Mouse (Mus musculus): Measurements from ENCODE around the gene Tenm4.

The Tenm4 gene

DNA sequence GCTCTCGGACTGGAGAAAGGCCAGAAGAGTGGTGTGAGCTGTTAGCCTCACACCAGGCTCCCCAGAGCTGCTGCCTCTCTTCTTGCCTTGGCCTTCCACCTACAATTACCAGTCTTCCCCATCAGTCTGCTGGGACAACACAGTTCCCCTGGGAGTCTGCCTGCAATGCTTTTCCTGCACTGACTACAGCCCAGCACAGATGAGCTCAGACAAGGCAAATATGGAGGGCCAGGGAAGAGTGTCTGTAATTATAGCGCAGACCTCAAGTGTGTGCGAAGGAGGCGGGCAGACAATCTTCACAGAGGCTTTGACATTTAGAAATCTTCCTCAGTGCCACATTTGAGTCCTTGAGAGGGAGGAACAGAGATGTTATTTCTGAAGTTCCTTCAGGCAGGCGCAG is 509.4 kb downstream of the Tenm4 start:
- no peak for DNase-seq (ENCODE audit: low spot score in 2 of 2)

- no peak for DNase-seq (ENCODE audit: low spot score in 2 of 2)
Measured at GRCm38 (mm10) chr7:96681808-96682207, 510.8 kb downstream of the Tenm4 start.

GRCm38 (mm10) chr7:96688141-96688540 is 517.1 kb downstream of the Tenm4 start:
- no peak for DNase-seq (ENCODE audit: low spot score in 2 of 2)

DNA sequence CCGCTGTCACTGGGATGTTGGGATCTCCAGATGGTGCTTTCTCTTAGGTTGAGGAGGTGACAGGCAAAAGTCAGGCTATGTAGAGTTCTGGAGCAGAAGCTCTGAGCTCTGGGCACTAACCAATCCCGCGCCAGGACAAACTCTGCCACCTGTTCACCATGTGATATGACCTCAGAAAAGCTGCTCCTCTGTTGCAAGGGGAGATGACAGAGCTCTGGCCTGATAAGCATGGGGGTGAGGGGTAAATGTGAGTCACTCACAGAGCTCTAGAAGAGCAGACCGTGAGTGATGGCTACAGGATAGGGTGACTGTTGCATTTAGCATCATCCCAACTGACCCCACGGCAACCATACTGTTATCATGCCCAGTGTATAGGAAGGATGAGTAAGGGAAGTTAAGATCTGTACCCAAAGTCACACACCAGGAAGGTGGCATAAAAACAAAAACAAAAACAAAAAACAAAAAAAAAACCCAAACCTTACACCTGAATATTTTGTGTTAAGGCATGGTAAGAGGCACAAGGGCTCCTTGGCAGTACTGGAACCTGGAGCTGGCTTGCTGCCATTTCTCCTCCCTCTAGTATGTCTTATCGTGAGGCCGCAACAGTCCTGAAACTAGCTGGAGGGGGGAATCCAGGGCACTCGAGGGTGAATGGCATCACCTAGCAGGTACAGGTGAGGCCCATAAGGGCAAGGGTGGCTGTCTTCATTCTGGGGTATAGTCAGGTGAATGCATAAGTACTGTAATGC is 530.2 kb downstream of the Tenm4 start:
- DNase-seq (ENCODE audit: low spot score in 2 of 2), result no peak

DNA sequence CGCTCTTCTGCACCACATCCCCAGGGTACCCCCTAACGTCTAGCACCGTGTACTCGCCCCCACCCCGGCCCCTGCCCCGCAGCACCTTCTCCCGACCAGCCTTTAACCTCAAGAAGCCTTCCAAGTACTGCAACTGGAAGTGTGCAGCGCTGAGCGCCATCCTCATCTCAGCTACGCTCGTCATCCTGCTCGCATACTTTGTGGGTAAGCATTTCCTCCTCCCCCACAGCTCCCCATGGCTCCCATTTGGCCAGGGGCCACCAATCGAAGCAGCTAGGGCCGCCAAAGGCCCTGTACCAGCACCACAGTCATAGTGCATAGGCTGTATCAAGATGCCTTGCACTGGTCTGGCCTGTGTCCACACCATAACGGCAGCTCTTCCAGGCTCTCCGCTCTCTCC is 532.9 kb downstream of the Tenm4 start:
- DNase-seq (ENCODE audit: low spot score in 2 of 2), result no peak

DNA sequence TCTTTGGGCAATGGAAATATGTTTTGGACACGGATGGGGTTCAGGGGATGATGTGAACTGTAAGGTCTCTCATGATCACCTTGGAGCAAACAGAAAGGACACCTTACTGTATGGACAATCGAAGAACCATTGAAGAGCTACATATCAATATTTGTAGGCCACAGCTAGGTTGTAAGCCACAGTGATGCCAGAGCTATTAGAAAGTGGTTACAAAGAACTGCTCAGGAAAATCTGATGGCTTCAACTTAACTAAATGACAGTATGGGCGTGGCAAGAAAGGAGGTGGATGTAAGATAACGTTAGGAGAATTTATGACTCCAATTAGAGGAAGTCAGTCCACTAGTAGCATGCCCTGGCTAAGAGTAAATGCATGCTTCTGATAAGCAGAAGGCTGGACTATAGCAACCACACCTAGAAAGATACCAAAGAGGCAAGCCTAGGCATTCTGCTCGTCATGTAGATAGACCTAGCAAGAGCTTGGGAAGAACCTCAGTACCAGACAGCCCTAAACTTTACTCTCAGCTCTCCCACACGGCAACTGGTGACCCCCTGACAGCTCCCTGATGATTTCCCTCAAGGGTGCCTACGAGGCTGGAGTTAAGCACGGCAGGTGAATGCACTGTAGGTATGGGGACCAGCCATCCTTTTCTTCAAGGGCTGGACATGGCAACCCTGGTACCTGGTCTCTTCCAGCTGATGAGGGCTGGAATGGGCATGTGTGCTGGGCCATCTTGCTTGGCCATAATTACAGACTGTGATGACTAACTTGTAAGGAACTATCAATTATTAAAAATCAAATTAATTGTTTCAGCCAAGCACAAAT is 534.5 kb downstream of the Tenm4 start:
- DNase-seq (ENCODE audit: low spot score in 2 of 2), result no peak

GRCm38 (mm10) chr7:96706531-96706930 is 535.5 kb downstream of the Tenm4 start:
- no peak for DNase-seq (ENCODE audit: low spot score in 2 of 2)

- no peak for DNase-seq (ENCODE audit: low spot score in 2 of 2)
Measured at GRCm38 (mm10) chr7:96707112-96707511, 536.1 kb downstream of the Tenm4 start.

- no peak for DNase-seq (ENCODE audit: low spot score in 2 of 2)
Measured at GRCm38 (mm10) chr7:96708071-96708470, 537.0 kb downstream of the Tenm4 start.

DNA sequence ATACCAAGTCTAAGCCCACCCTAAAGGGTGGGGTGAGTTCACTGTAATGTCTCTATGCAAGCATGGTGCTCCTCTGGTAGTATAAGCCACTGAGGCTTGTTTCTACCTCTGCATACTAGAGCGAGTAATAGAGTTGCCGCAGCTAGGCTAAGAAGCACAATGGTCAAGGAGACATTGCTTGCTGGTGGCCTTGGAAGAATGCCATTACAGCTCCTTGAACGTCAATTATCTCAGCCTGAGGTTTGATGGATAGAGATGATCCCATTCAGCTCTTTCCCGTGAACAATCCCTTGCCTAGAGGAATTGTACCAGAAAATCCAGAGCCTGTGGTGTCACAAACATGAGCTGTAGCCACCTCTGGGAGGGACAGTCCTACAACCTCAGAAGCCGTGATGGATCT is 537.5 kb downstream of the Tenm4 start:
- no peak for DNase-seq (ENCODE audit: low spot score in 2 of 2)

DNA sequence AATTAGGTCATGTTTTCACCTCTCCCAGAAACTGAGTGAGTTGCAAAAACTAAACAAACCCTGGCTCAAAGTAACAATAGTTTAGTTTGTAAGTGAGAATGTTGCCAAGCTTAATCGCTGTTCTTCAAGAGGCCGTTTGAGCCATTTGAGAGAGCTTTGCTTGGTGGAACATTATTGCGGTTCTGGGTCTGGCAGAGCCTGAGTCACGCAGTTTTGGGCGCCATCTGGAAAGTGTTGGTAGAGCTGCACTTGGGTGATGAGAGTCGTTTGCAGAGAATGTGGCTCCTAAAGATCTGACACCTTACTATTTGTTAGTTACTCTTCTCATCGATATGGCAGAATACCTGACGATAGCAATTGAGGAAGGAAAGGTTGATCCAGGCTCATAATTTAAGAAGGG is 537.9 kb downstream of the Tenm4 start:
- no peak for DNase-seq (ENCODE audit: low spot score in 2 of 2)

GRCm38 (mm10) chr7:96709891-96710290 is 538.8 kb downstream of the Tenm4 start:
- DNase-seq (ENCODE audit: low spot score in 2 of 2), result no peak

- DNase-seq (ENCODE audit: low spot score in 2 of 2), result no peak
Measured at GRCm38 (mm10) chr7:96710658-96711071, 539.6 kb downstream of the Tenm4 start.

DNA sequence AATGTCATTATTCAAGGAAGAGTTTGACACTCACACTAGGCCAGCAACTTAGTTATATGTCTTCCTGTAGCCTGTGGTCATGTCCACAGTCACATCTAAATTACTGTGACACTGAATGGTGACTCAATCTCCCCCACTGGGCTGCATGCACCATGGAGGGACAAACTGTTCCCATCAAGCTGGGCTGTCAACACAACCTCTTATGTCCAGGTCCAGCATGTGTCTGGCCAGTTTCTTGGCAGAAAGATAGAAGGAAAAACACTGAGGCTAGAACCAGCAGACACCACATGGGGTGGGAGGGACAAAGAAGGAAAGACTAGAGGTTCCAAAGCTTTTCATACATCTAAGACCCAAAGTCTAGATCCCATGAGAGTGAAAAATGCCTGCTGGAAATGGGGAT is 541.8 kb downstream of the Tenm4 start:
- no peak for DNase-seq (ENCODE audit: low spot score in 2 of 2)

DNA sequence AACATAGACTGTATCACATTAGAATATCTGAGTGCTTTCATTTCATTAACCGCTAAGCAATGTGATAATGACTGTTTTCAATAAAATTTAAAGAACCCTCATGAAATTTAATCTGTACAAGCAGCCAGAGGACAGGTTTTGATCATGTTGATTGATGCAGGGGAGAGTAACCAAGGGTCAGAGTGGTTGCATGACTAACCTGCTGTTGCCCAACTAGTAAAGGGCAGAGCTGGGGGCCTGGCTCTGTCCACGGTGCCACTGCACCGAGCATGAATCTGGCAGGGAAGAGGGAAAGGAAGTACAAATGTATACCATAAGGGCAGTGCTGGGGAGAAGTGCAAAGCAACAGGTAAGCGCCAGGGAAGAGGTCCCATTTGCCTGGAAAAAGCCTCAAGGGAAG is 545.9 kb downstream of the Tenm4 start:
- no peak for DNase-seq (ENCODE audit: low spot score in 2 of 2)

DNA sequence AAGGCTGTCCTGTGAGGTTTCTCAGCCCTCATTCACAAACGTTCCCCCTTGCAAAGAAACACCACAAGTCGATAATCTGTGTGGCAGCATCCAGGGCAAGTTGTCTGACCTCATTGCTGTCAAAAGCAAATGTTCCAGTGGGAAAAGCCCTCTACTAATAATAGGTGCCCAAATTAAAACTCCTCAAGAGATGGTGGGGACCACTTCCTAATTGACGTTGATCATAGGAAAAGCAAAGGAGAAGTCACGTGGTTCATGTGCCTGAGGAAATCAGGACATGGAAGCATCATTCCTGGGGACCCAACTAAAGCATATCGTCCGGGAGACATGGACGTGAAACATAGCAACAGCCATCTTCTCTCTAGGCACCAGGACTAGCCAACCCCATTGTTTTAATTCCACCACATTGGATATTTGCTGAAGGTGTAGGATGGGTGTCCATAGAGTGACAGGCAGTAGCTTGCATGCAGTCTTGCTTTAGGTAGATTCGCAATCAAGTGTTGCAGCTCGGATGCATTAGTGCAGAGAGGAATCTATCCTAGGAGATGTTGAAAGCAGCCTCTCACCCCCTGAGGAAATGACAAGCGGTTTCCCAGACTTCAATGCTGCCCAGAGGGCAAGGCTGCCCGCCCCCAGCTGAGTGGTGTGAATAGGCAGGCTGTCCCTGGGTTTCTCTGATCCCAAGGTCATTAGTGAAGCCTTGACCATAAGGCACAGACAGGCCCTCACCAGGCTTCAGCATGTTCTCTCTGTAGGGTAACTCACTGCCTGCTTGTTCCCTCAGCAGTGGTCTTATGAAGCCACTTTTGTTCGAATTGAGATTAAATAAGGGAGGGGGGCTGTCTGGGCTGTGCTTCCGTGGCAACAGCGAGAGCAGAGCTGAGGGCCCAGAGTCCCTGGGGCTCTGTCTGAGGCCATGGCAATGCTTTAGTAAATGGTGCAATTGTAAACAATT is 547.4 kb downstream of the Tenm4 start:
- DNase-seq (ENCODE audit: low spot score in 2 of 2), result no peak

DNA sequence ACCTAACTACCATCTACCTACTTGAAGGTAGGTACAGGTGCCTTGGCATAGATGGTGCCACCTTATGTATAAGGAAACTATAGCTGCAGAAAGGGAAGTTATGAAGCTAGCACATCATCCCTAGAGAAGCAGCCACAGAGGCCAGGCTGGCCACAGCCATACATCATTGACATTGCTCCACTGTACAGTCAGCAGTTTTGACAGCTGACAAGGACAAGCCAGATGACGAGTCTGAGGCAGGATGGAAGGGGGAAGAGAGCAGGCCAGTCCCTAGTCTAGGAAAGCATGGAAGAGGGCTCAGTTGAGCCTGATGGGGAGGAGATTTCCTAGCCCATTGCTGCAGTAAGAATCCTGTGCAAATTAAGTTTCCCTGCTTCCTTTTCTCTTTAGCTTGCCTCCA is 548.9 kb downstream of the Tenm4 start:
- no peak for DNase-seq (ENCODE audit: low spot score in 2 of 2)

- no peak for DNase-seq (ENCODE audit: low spot score in 2 of 2)
Measured at GRCm38 (mm10) chr7:96720465-96720864, 549.4 kb downstream of the Tenm4 start.

- DNase-seq (ENCODE audit: low spot score in 2 of 2), result no peak
Measured at GRCm38 (mm10) chr7:96722796-96723195, 551.8 kb downstream of the Tenm4 start.

GRCm38 (mm10) chr7:96725603-96726002 is 554.6 kb downstream of the Tenm4 start:
- DNase-seq (ENCODE audit: low spot score in 2 of 2), result no peak

DNA sequence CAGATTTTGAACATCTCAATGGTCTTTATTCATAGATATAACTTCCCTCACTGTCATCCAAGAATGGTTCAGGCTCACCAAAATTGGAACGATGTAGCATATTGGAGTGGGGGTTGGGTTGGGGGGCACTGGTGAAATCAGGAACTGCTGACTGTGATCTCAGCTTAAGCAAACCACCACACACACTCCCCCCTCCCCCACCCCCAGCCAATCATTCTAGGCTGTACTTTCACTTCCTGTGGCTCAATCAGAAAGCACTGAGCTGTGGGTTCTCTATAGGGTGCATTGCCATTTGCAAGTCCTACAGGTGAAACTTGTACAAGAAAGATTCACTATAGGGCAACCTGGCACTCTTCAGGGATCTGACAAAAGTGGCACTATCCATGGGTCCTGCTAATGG is 559.3 kb downstream of the Tenm4 start:
- no peak for DNase-seq (ENCODE audit: low spot score in 2 of 2)

DNA sequence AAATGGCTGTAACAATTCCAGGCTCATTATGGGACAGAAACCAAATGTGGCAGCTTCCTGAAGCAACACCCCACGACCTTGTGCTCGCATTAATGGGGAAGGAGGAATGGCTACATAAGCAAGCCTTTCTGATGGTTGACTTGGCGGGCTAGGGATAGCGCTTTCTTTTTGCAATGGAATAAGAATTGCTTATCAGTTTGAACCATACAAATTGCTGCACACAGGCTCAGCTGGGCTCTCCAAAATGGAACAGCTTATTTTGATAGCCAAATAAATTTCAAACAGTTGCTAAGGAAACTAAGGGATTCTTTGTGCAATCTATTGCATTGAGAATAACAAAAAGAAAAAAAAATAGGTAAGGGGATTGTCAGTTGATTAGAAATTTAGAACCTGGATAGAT is 560.9 kb downstream of the Tenm4 start:
- no peak for DNase-seq (ENCODE audit: low spot score in 2 of 2)

All from urinary bladder, postnatal 4 days (tissue).